Mouse (Mus musculus) thymus, adult 2 months (tissue): ENCODE results near the gene Gga2. TPM values are rescaled to one million over a fixed set of nuclear protein-coding genes. Genes with fewer than 3 reads are reported as not detected.

Experiments
- DNase-seq: peaks from one replicate; pipeline ENCODE4 v3.0.0; 2021
- H3K27ac ChIP-seq: fragments of 200-500 bp; 2 replicates; pipeline ENCODE4 v1.5.1; 2012; ENCODE audit warnings: low read length, control low read depth; ENCODE audit not compliant: control insufficient read depth, insufficient read depth
- H3K27me3 ChIP-seq: fragments of 200-500 bp; 2 replicates; pipeline ENCODE4 v1.6.1; 2012; ENCODE audit warnings: mild to moderate bottlenecking, low read length, moderate library complexity, mixed read lengths; ENCODE audit not compliant: control insufficient read depth, insufficient read depth
- H3K36me3 ChIP-seq: fragments of 200-500 bp; 2 replicates; pipeline ENCODE4 v1.6.1; 2012; ENCODE audit warnings: mild to moderate bottlenecking, low read length, moderate library complexity; ENCODE audit not compliant: control insufficient read depth, insufficient read depth
- H3K4me1 ChIP-seq: fragments of 200-500 bp; replicated peaks from 2 replicates; pipeline ENCODE4 v1.6.1; 2012; ENCODE audit warnings: low read length; ENCODE audit not compliant: control insufficient read depth, insufficient read depth
- H3K4me3 ChIP-seq: fragments of 200-500 bp; 2 replicates; pipeline ENCODE4 v1.5.1; 2012; ENCODE audit warnings: mild to moderate bottlenecking, low read length, control low read depth, moderate library complexity; ENCODE audit not compliant: control insufficient read depth, insufficient read depth
- CTCF ChIP-seq: fragments of 200-500 bp; IDR thresholded peaks from 2 replicates; pipeline ENCODE4 v1.5.1; 2012; ENCODE audit warnings: mild to moderate bottlenecking, control low read depth, low read length, moderate library complexity, borderline replicate concordance; ENCODE audit not compliant: control insufficient read depth, poor library complexity, insufficient read depth; ENCODE audit errors: extremely low read depth
- POLR2A ChIP-seq: fragments of 200-500 bp; IDR thresholded peaks from 2 replicates; pipeline ENCODE4 v1.6.1; 2012; ENCODE audit warnings: mild to moderate bottlenecking, low read length, control low read depth, moderate library complexity; ENCODE audit not compliant: control insufficient read depth, poor library complexity, insufficient read depth; ENCODE audit errors: extremely low read depth
- WGBS: fragments of 180-500 bp; shearing (Covaris S2); methylation state at CpG from one replicate; pipeline ENCODE4 v1.1.7; 2018; 5-methylcytosine and 5-hydroxymethylcytosine counted together
- polyA plus RNA-seq: library from polyadenylated mRNA; depleted of rRNA; stranded (reverse); fragments of >200 nt; gene quantifications from 2 replicates; pipeline ENCODE4 v1.2.3, GENCODE M21; 2012

The Gga2 gene
- polyA plus RNA-seq, 1 experiment: 35.4 TPM

- no peak for DNase-seq
- no peak overlapping the region for H3K4me3 ChIP-seq
- TF ChIP-seq POLR2A (no peak), CTCF (no peak)
- H3K36me3 ChIP-seq: no peaks in the 10 kb centered on the region
- no peak overlapping the region for H3K27ac ChIP-seq
- H3K27me3 ChIP-seq: no peaks in the 10 kb centered on the region
- H3K4me1 ChIP-seq: no peaks in the 10 kb centered on the region
- WGBS: 98% methylated on average over 5 of the region's 5 CpGs
Observed at GRCm38 (mm10) chr7:122056633-122057032, 35.6 kb upstream of the Gga2 start.

DNA sequence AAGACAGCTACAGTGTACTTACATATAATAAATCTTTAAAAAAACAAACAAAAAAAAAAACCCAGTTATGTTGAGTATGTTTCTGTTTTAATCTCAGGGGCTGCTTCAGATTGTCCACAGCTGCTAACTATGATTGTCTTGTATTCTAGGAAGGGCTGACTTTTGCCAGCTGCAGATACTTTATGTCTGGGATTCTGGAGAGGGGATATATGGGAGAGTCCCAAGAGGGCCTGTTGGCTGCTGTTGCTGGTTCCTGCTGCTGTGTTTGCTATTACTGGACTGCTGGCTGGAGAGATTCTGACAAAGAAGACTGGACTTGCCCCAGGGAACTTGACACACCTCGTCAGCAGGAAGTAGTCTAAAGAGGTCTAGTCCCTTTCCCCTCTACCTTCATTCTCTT lies 29.8 kb upstream of the Gga2 start:
- Histone ChIP-seq H3K27ac (no peak overlapping the region), H3K4me3 (no peak overlapping the region), H3K4me1 (no peaks in the 10 kb centered on the region), H3K36me3 (no peaks in the 10 kb centered on the region), H3K27me3 (no peaks in the 10 kb centered on the region)
- TF ChIP-seq POLR2A: no peak
- no peak for TF ChIP-seq CTCF
- WGBS: 91% methylated on average over 1 of the region's 1 CpGs
- no peak for DNase-seq

- no peak for DNase-seq
- no peak for TF ChIP-seq POLR2A
- Histone ChIP-seq H3K36me3 (no peaks in the 10 kb centered on the region), H3K27ac (no peak overlapping the region), H3K4me3 (no peak overlapping the region), H3K4me1 (no peaks in the 10 kb centered on the region), H3K27me3 (no peaks in the 10 kb centered on the region)
- WGBS: 97% methylated on average over 9 of the region's 9 CpGs
Observed at GRCm38 (mm10) chr7:122048191-122048590, 27.2 kb upstream of the Gga2 start.

DNA sequence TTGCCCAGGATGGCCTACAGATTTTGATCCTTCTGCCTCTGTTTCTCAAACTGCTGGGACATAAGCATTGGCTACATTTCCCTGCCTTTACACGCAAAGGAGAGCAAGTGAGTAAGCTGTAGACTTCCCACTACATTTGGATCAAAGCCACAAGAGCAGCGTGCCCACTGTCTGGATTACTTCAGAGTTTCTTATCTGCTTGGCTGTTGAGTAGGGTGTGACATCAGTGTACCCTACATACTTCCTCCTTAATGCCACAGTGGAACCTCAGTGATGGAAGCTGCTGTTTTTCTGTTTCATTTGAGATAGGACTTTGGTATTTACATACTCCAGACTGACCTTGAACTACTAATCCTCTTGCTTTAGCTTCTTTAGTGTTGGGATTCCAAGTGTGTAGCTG lies 25.8 kb upstream of the Gga2 start:
- no peak overlapping the region for H3K27ac ChIP-seq
- DNase-seq: no peak
- no peaks in the 10 kb centered on the region for H3K4me1 ChIP-seq
- no peaks in the 10 kb centered on the region for H3K27me3 ChIP-seq
- no peak overlapping the region for H3K4me3 ChIP-seq
- TF ChIP-seq POLR2A (no peak), CTCF (no peak)
- 85% methylated on average over 2 of the region's 2 CpGs for WGBS
- no peaks in the 10 kb centered on the region for H3K36me3 ChIP-seq

DNA sequence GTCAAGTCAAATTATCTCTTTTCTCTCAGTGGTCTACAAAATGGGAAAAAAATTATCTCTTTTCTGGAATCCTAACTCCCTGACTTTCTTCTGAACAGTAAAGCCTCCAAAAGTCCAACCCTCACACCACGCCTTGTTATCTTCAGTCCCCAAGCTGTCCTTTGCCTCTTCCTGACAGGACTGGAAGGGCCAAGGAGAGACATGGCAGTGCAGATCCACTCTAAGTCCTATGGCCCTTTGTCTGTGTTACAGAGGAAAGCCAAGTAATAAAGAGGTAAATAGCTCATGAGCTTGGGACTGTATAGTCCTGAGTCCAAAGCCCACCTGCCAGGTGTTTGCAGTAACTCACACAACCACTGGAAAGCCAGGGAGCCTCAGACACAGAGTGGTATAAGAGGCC lies 24.7 kb upstream of the Gga2 start:
- H3K27me3 ChIP-seq: no peaks in the 10 kb centered on the region
- TF ChIP-seq CTCF (no peak), POLR2A (no peak)
- WGBS: 95% methylated on average over 1 of the region's 1 CpGs
- no peaks in the 10 kb centered on the region for H3K36me3 ChIP-seq
- no peaks in the 10 kb centered on the region for H3K4me1 ChIP-seq
- H3K27ac ChIP-seq: no peak overlapping the region
- no peak for DNase-seq
- no peak overlapping the region for H3K4me3 ChIP-seq

GRCm38 (mm10) chr7:122045181-122045634 lies 24.2 kb upstream of the Gga2 start:
- Histone ChIP-seq H3K4me3 (no peak overlapping the region), H3K4me1 (no peaks in the 10 kb centered on the region), H3K27me3 (no peaks in the 10 kb centered on the region), H3K27ac (no peak overlapping the region), H3K36me3 (no peaks in the 10 kb centered on the region)
- TF ChIP-seq CTCF: no peak
- no peak for TF ChIP-seq POLR2A
- no peak for DNase-seq
- 92% methylated on average over 4 of the region's 4 CpGs for WGBS

DNA sequence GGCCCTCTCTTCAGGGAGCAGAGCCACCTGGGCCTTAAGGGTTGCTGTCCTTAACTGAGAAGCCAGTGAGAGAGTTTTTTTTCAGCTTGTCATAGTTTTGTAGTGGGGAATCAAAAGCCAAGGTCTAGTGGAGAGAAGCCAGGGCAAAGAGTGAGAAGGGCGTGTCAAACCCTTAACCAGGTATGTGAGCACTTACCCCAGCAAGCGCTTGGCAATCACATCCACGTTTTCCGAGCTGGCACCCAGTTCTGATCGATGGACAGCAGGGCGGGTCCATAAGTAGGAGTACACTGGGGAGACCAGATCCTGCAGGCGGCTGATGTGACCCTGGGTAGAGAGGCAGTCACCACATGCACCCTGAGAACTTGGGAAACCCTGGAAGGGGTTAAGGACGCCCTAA lies 23.1 kb upstream of the Gga2 start:
- Histone ChIP-seq H3K27ac (no peak overlapping the region), H3K4me3 (no peak overlapping the region), H3K36me3 (no peaks in the 10 kb centered on the region), H3K4me1 (no peaks in the 10 kb centered on the region), H3K27me3 (no peaks in the 10 kb centered on the region)
- TF ChIP-seq CTCF: no peak
- no peak for TF ChIP-seq POLR2A
- no peak for DNase-seq
- 97% methylated on average over 8 of the region's 8 CpGs for WGBS
